In the genomic region with DNA sequence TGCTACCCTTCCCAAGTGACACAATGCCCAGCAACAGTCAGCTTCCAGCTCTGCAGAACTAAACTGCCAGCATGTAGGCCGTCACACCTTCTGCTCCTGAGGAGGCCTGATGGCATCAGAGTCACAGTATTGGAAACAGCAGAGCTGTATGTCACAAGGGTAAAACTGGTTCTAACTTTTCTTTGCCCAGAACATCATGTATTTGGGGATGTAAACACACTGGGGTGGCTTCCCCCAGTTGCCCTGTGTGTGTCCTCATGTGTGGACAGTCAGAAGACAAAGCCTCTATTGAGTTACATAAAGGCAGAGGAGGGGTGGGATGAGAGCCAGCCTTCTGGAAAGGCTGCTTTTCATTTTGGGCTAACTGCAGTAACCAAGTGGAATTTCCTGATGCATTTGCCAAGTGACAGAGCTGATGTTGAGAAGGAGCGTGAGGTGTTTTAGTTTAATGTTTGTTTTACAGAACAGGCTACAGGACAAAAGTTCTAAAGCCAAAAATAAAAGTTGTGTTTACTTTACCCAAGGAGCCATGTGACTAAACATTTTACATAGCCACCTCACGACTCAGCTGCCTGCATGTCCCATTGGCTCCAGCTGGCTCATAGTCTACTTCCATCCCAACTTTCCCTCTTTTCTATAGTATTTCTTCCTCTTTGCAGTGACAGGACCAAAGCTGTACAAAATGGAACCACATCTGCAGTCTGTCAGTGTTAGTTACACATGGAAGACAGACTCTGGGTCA, we compare ENCODE assay signal across 7 mouse cellular contexts.
DNase-seq lines count a peak whose midpoint lies in the region; ATAC-seq and TF ChIP-seq lines count a peak whose summit lies in the region.

No protein-coding gene starts in this region.

- H3K4me1 ChIP-seq in midbrain, embryonic 12.5 days, result peaks cover 10% of the 10 kb centered on the region; the same call in 1 of the 2 replicates
- no peaks in the 10 kb centered on the region; the same call in 1 of the 2 replicates for H3K4me1 ChIP-seq in midbrain, embryonic 15.5 days
- peaks cover 26% of the 10 kb centered on the region for H3K4me1 ChIP-seq in limb, embryonic 14.5 days (ENCODE audit: control insufficient read depth, insufficient read depth, low read length)

- no peak for ATAC-seq in midbrain, embryonic 12.5 days (ENCODE audit: low FRiP score, low read depth)
- ATAC-seq in midbrain, embryonic 15.5 days (replicated peaks), result no peak
- ATAC-seq in limb, embryonic 14.5 days (ENCODE audit: low FRiP score, low read depth), result peak; percentile 54; the same call in 1 of the 2 replicates

- H3K36me3 ChIP-seq in midbrain, embryonic 12.5 days, result peaks cover 17% of the 10 kb centered on the region
- H3K36me3 ChIP-seq in midbrain, embryonic 15.5 days (replicated peaks), result 0 out of 2 replicates have a peak, but pooled peaks cover 6% of the 10 kb centered on the region
- peaks cover 16% of the 10 kb centered on the region for H3K36me3 ChIP-seq in limb, embryonic 14.5 days (ENCODE audit: control insufficient read depth, insufficient read depth, low read length)

- H3K9ac ChIP-seq in midbrain, embryonic 12.5 days (replicated peaks), result no peak overlapping the region
- H3K9ac ChIP-seq in midbrain, embryonic 15.5 days, result no peak overlapping the region
- H3K9ac ChIP-seq in limb, embryonic 14.5 days (ENCODE audit: low read depth, low read length, severe bottlenecking), result no peak overlapping the region

- no peak overlapping the region for H3K4me3 ChIP-seq in midbrain, embryonic 12.5 days
- H3K4me3 ChIP-seq in midbrain, embryonic 15.5 days, result no peak overlapping the region
- no peak overlapping the region for H3K4me3 ChIP-seq in limb, embryonic 14.5 days (replicated peaks; ENCODE audit: low read length)

- H3K9me3 ChIP-seq in midbrain, embryonic 12.5 days, result no peaks in the 10 kb centered on the region
- H3K9me3 ChIP-seq in midbrain, embryonic 15.5 days, result no peaks in the 10 kb centered on the region
- H3K9me3 ChIP-seq in limb, embryonic 14.5 days (ENCODE audit: control insufficient read depth, low read length), result no peaks in the 10 kb centered on the region

- intact Hi-C loops in heart, postnatal 14 days (cut with DNase I), result no loop called here

- H3K4me2 ChIP-seq in midbrain, embryonic 12.5 days (replicated peaks), result no peak overlapping the region
- no peak overlapping the region for H3K4me2 ChIP-seq in midbrain, embryonic 15.5 days
- no peak overlapping the region for H3K4me2 ChIP-seq in limb, embryonic 14.5 days (replicated peaks; ENCODE audit: low read depth, low read length, severe bottlenecking)

- H3K27me3 ChIP-seq in midbrain, embryonic 12.5 days, result no peaks in the 10 kb centered on the region
- H3K27me3 ChIP-seq in midbrain, embryonic 15.5 days (replicated peaks), result no peaks in the 10 kb centered on the region
- no peaks in the 10 kb centered on the region for H3K27me3 ChIP-seq in limb, embryonic 14.5 days (ENCODE audit: control insufficient read depth, insufficient read depth, low read length)

- peak; percentile 24 for DNase-seq in gastrocnemius, adult 18-20 months (ENCODE audit: low spot score)
- peak; percentile 49 to 52 for DNase-seq in heart, postnatal 14 days
- peak; percentile 77 for DNase-seq in limb, embryonic 14.5 days (ENCODE audit: low spot score)
- DNase-seq in spleen, postnatal 4 days (ENCODE audit: low spot score in 2 of 2), result no peak
- no peak for DNase-seq in adrenal gland, postnatal 14 days

- H3K27ac ChIP-seq in midbrain, embryonic 12.5 days (replicated peaks), result peak overlapping the region; percentile 39; the same call in 1 of the 2 replicates
- no peak overlapping the region for H3K27ac ChIP-seq in midbrain, embryonic 15.5 days
- H3K27ac ChIP-seq in limb, embryonic 14.5 days (replicated peaks; ENCODE audit: low read depth, low read length), result peak overlapping the region; percentile 85

- 67% methylated on average over 3 of the region's 3 CpGs for WGBS in midbrain, embryonic 12.5 days
- 53% methylated on average over 3 of the region's 3 CpGs for WGBS in midbrain, embryonic 15.5 days
- WGBS in limb, embryonic 14.5 days, result 42% methylated on average over 3 of the region's 3 CpGs

- no peak for TF ChIP-seq POLR2A in limb, embryonic 14.5 days (IDR thresholded peaks at IDR 0.05; ENCODE audit: borderline replicate concordance, extremely low read depth, insufficient read depth, insufficient read length)

Comparison
In these comparisons a context has a peak if more than half of its experiments do, and no peak if none do; other contexts are left out.
1. DNase-seq: peak in gastrocnemius, adult 18-20 months (single experiment), heart, postnatal 14 days (2 of 2) and limb, embryonic 14.5 days (single experiment); none in spleen, postnatal 4 days (0 of 2) and adrenal gland, postnatal 14 days (single experiment).